Mouse (Mus musculus) cerebellum, adult 2 months (tissue): Measurements from ENCODE around the gene 1700028P14Rik. TPM values are rescaled to one million over a fixed set of nuclear protein-coding genes. Genes with fewer than 3 reads are reported as not detected.
A peak's percentile ranks its signal among the peaks of the same experiment; 100 is the strongest.

Source experiments
- DNase-seq, 2 experiments: peaks; one replicate each; pipeline ENCODE4 v3.0.0; 2021
- H3K27ac ChIP-seq: fragments of 200-500 bp; 2 replicates; pipeline ENCODE4 v1.5.1; 2012; ENCODE audit warnings: low read length, control low read depth, inconsistent platforms; ENCODE audit not compliant: insufficient read depth
- H3K27me3 ChIP-seq: fragments of 200-500 bp; 2 replicates; pipeline ENCODE4 v1.6.1; 2012; ENCODE audit warnings: inconsistent platforms, mild to moderate bottlenecking, low read length, moderate library complexity; ENCODE audit not compliant: control insufficient read depth, insufficient read depth
- H3K4me1 ChIP-seq: fragments of 200-500 bp; 2 replicates; pipeline ENCODE4 v1.6.1; 2011; ENCODE audit warnings: low read length; ENCODE audit not compliant: control insufficient read depth, insufficient read depth
- H3K4me3 ChIP-seq: fragments of 200-500 bp; replicated peaks from 2 replicates; pipeline ENCODE3; 2011; ENCODE audit warnings: mild to moderate bottlenecking, low read depth, low read length, control low read depth; ENCODE audit not compliant: insufficient read depth
- CTCF ChIP-seq: fragments of 200-500 bp; IDR thresholded peaks from 2 replicates; pipeline ENCODE4 v1.5.1; 2011; ENCODE audit warnings: low read depth, mild to moderate bottlenecking, control low read depth, low read length, moderate library complexity, borderline replicate concordance; ENCODE audit not compliant: insufficient read depth
- POLR2A ChIP-seq: fragments of 200-500 bp; IDR thresholded peaks from 2 replicates; pipeline ENCODE4 v1.6.1; 2011; ENCODE audit warnings: low read length, control low read depth, borderline replicate concordance; ENCODE audit not compliant: insufficient read depth
- WGBS: fragments of 180-500 bp; shearing (Covaris S2); methylation state at CpG from one replicate; pipeline ENCODE4 v1.1.7; 2018; 5-methylcytosine and 5-hydroxymethylcytosine counted together
- polyA plus RNA-seq: library from polyadenylated mRNA; depleted of rRNA; stranded (reverse); fragments of >200 nt; gene quantifications from 2 replicates; pipeline ENCODE4 v1.2.3, GENCODE M21; 2012

Gene 1700028P14Rik
- polyA plus RNA-seq, 1 experiment = 1.5 TPM

- 91% methylated on average over 5 of the region's 5 CpGs for WGBS
- TF ChIP-seq POLR2A (no peak), CTCF (no peak)
- no peak for DNase-seq
- H3K4me3 ChIP-seq = no peak overlapping the region
- no peak overlapping the region for H3K27ac ChIP-seq
- no peaks in the 10 kb centered on the region for H3K27me3 ChIP-seq
- no peaks in the 10 kb centered on the region for H3K4me1 ChIP-seq
These were observed 8.8 kb downstream of the 1700028P14Rik start for GRCm38 (mm10) chr19:23643819-23644218.

DNA sequence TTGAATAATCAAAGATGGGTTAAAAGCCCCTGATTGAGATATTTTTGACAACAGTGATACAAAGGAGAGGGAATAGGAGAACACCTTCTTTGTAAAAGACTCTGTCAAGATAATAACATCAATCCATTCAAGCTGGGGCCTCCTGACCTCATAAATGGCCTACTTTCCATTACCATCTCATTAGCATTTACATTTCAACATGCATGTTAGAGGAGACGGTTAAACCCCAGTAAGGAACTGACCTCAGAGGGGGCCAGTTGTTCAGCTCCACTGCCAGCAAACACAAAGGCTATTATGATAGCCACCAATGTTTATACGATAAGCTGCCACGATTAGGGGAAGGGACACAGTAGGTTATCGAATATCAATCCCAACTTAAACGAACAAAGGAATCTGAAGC is 15.8 kb downstream of the 1700028P14Rik start:
- H3K27ac ChIP-seq = no peak overlapping the region
- WGBS = 34% methylated on average over 5 of the region's 5 CpGs
- TF ChIP-seq CTCF = no peak
- TF ChIP-seq POLR2A = no peak
- DNase-seq = no peak
- H3K27me3 ChIP-seq = no peaks in the 10 kb centered on the region
- no peaks in the 10 kb centered on the region for H3K4me1 ChIP-seq
- no peak overlapping the region for H3K4me3 ChIP-seq

DNA sequence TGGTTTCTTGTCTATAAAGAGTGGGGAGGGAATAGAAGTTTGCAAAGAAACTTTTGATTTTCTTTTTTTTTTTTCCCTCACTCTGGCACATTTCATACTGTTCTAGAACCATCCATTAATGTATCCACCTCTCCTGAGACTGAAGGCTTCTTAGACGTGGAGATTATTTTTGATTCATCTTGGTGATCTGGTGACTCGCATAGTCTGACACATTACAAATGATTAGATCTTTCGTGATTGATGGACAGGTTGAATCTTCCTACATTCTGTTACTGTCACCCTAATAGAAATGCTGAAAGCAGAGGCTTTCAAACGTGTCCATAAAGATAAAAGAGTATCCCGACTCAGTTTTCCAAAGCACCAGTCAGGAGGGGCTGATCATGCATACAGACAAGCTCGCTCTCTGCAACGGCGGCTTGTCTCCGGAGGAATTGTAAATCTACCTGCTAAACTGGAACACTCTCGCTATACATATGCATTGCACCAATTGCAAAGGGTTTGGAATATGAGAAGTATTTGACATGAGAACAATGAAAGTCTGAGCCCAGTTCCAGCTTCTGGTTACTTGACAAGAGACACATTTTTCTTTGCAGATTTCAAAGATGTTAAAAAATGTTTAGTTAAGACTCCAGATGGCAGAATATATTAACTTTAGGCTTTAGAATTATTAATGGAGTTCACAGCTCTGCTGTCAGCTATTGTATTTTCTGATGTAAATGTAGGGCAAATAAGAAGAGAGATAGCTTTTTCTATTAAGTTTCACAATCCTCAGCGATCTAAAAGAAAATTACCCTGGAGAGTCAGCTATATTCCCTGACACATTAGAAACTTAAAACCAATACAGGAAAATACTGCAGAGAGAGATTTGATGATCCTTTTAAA is 20.8 kb downstream of the 1700028P14Rik start:
- Histone ChIP-seq H3K4me3 (no peak overlapping the region), H3K4me1 (no peaks in the 10 kb centered on the region), H3K27ac (no peak overlapping the region), H3K27me3 (no peaks in the 10 kb centered on the region)
- TF ChIP-seq CTCF (no peak), POLR2A (no peak)
- 50% methylated on average over 11 of the region's 11 CpGs for WGBS
- DNase-seq = no peak

GRCm38 (mm10) chr19:23614268-23614667 is 38.3 kb downstream of the 1700028P14Rik start:
- H3K27ac ChIP-seq = no peak overlapping the region
- no peak for DNase-seq
- no peaks in the 10 kb centered on the region for H3K27me3 ChIP-seq
- no peaks in the 10 kb centered on the region for H3K4me1 ChIP-seq
- 84% methylated on average over 7 of the region's 7 CpGs for WGBS
- H3K4me3 ChIP-seq = no peak overlapping the region
- TF ChIP-seq POLR2A = no peak

GRCm38 (mm10) chr19:23609724-23610123 is 42.9 kb downstream of the 1700028P14Rik start:
- no peak for TF ChIP-seq POLR2A
- TF ChIP-seq CTCF = no peak
- no peak overlapping the region for H3K4me3 ChIP-seq
- H3K4me1 ChIP-seq = no peaks in the 10 kb centered on the region
- H3K27me3 ChIP-seq = no peaks in the 10 kb centered on the region
- 90% methylated on average over 4 of the region's 4 CpGs for WGBS
- H3K27ac ChIP-seq = no peak overlapping the region
- no peak for DNase-seq

DNA sequence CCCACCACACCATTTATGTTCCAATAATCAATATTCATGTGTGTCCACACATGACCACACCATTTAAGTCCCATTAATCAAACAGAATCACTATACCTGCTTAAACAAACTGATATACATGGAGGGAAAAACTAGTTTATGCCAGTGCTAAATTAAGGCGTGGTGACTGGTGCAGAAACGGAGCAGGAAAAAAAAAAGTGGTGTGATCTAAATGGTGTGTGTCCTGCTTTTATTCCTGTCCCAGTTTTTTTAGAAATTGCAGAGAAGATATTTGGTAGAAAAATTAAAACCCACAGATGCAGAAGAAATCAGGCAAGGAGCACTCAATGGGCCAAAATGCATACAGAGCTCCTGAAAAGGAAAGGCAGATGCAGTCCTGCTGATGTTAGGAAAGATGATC is 44.7 kb downstream of the 1700028P14Rik start:
- no peak for DNase-seq
- Histone ChIP-seq H3K27me3 (no peaks in the 10 kb centered on the region), H3K27ac (no peak overlapping the region), H3K4me3 (no peak overlapping the region), H3K4me1 (no peaks in the 10 kb centered on the region)
- TF ChIP-seq CTCF (no peak), POLR2A (no peak)
- WGBS = 92% methylated on average over 2 of the region's 2 CpGs

DNA sequence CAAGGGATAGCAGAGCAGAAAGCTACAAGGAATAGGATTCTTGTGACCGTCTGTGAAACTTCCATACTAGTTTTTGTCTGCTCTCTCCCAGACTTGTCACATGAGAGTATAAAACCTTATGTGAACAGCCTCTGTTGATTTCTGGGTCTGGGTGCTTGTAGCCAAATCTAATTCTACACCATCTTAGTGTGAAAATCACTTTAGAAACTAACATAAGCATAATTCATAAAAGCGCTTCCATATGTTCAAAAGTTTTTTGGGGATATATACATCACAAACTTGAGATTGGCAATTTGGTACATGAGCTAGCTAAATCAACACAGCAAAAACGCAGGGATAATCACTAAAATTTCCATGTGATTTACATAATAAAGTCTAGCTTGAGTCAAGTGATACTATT is 57.7 kb downstream of the 1700028P14Rik start:
- TF ChIP-seq POLR2A (no peak), CTCF (no peak)
- Histone ChIP-seq H3K4me1 (no peaks in the 10 kb centered on the region), H3K4me3 (no peak overlapping the region), H3K27ac (no peak overlapping the region), H3K27me3 (no peaks in the 10 kb centered on the region)
- no peak for DNase-seq
- 91% methylated on average over 3 of the region's 3 CpGs for WGBS

- Histone ChIP-seq H3K27me3 (no peaks in the 10 kb centered on the region), H3K27ac (peak overlapping the region; percentile 47; the same call in 1 of the 2 replicates), H3K4me1 (peaks cover 4% of the 10 kb centered on the region; the same call in 1 of the 2 replicates), H3K4me3 (no peak overlapping the region)
- TF ChIP-seq CTCF = no peak
- TF ChIP-seq POLR2A = no peak
- 19% methylated on average over 11 of the region's 11 CpGs for WGBS
- peak; percentile 70 to 76 for DNase-seq
These were observed 73.8 kb downstream of the 1700028P14Rik start for GRCm38 (mm10) chr19:23578606-23579355.
